Mouse (Mus musculus): ENCODE results near the gene Tcl1b3.
"Not testable (repeated sequence)": the region's sequence is repeated elsewhere in the genome, so short reads cannot be mapped to it uniquely, and the experiment has no call there.

Tcl1b3 gene

GRCm38 (mm10) chr12:105190743-105191142 lies at the start of gene Tcl1b3:
Gene Tcl1b3 (plus strand): TSS chr12:105191043.
- DNase-seq (ENCODE audit: low spot score in 2 of 2) = not testable (repeated sequence)

GRCm38 (mm10) chr12:105143096-105143495 lies 47.7 kb upstream of the Tcl1b3 start:
- DNase-seq (ENCODE audit: low spot score in 2 of 2) = no peak

GRCm38 (mm10) chr12:105144928-105145327 lies 45.9 kb upstream of the Tcl1b3 start:
- not testable (repeated sequence) for DNase-seq (ENCODE audit: low spot score in 2 of 2)

GRCm38 (mm10) chr12:105145714-105146113 lies 45.1 kb upstream of the Tcl1b3 start, which contains the start of gene Tcl1b2:
Gene Tcl1b2 (plus strand): TSS chr12:105146014.
- no peak for DNase-seq (ENCODE audit: low spot score in 2 of 2)

- DNase-seq (ENCODE audit: low spot score in 2 of 2) = not testable (repeated sequence)
Observed at GRCm38 (mm10) chr12:105155286-105155685, 35.6 kb upstream of the Tcl1b3 start.

- DNase-seq (ENCODE audit: low spot score in 2 of 2) = no peak
Observed at GRCm38 (mm10) chr12:105158842-105159241, 32.0 kb upstream of the Tcl1b3 start.

GRCm38 (mm10) chr12:105159390-105159789 lies 31.5 kb upstream of the Tcl1b3 start, which contains the start of gene Tcl1b1:
Gene Tcl1b1 (plus strand): TSS chr12:105159690.
- no peak for DNase-seq (ENCODE audit: low spot score in 2 of 2)

GRCm38 (mm10) chr12:105166734-105167133 lies 24.1 kb upstream of the Tcl1b3 start:
- DNase-seq (ENCODE audit: low spot score in 2 of 2) = no peak

GRCm38 (mm10) chr12:105173366-105173765 lies 17.5 kb upstream of the Tcl1b3 start:
- no peak for DNase-seq (ENCODE audit: low spot score in 2 of 2)

GRCm38 (mm10) chr12:105174318-105174717 lies 16.5 kb upstream of the Tcl1b3 start:
- peak in 1 of 2 experiments; percentile 6 for DNase-seq (ENCODE audit: low spot score in 2 of 2)

GRCm38 (mm10) chr12:105176044-105176443 lies 14.8 kb upstream of the Tcl1b3 start, which contains the start of gene Tcl1b5:
Gene Tcl1b5 (plus strand): TSS chr12:105176344.
- not testable (repeated sequence) for DNase-seq (ENCODE audit: low spot score in 2 of 2)

- DNase-seq (ENCODE audit: low spot score in 2 of 2) = not testable (repeated sequence)
Observed at GRCm38 (mm10) chr12:105181040-105181644, 9.7 kb upstream of the Tcl1b3 start.

GRCm38 (mm10) chr12:105188980-105189379 lies 1.9 kb upstream of the Tcl1b3 start:
- DNase-seq (ENCODE audit: low spot score in 2 of 2) = not testable (repeated sequence)

- not testable (repeated sequence) for DNase-seq (ENCODE audit: low spot score in 2 of 2)
Observed at GRCm38 (mm10) chr12:105199684-105200497, 9.0 kb downstream of the Tcl1b3 start.

- not testable (repeated sequence) for DNase-seq (ENCODE audit: low spot score in 2 of 2)
Observed at GRCm38 (mm10) chr12:105201657-105202056, 10.8 kb downstream of the Tcl1b3 start, which contains the start of gene Tcl1b4. Gene Tcl1b4 (plus strand): TSS chr12:105201957.

- no peak for DNase-seq (ENCODE audit: low spot score in 2 of 2)
Observed at GRCm38 (mm10) chr12:105207071-105207470, 16.2 kb downstream of the Tcl1b3 start.

GRCm38 (mm10) chr12:105208441-105208840 lies 17.6 kb downstream of the Tcl1b3 start:
- no peak for DNase-seq (ENCODE audit: low spot score in 2 of 2)

- no peak for DNase-seq (ENCODE audit: low spot score in 2 of 2)
Observed at GRCm38 (mm10) chr12:105209231-105209630, 18.4 kb downstream of the Tcl1b3 start.

GRCm38 (mm10) chr12:105217101-105217760 lies 26.4 kb downstream of the Tcl1b3 start:
- no peak for DNase-seq (ENCODE audit: low spot score in 2 of 2)

- DNase-seq (ENCODE audit: low spot score in 2 of 2) = no peak
Observed at GRCm38 (mm10) chr12:105222601-105223319, 31.9 kb downstream of the Tcl1b3 start, which contains the start of gene Tcl1. Gene Tcl1 (minus strand): TSS chr12:105222793.

GRCm38 (mm10) chr12:105224621-105225320 lies 33.9 kb downstream of the Tcl1b3 start:
- no peak for DNase-seq (ENCODE audit: low spot score in 2 of 2)
